Mouse (Mus musculus): ENCODE results near the gene Tspyl2. TPM values are rescaled to one million over a fixed set of nuclear protein-coding genes. Genes with fewer than 3 reads are reported as not detected.
"Not testable (repeated sequence)": the region's sequence is repeated elsewhere in the genome, so short reads cannot be mapped to it uniquely, and the experiment has no call there.

The Tspyl2 gene
- polyA plus RNA-seq, 1 experiment from 2014 or later = 17.8 TPM

- H3K4me3 ChIP-seq (ENCODE audit: low read length) = no peak overlapping the region
- no peak overlapping the region for H3K27ac ChIP-seq (ENCODE audit: low read length)
- H3K9ac ChIP-seq (ENCODE audit: low read length) = no peak overlapping the region
- H3K36me3 ChIP-seq (ENCODE audit: control insufficient read depth, insufficient read depth) = no peaks in the 10 kb centered on the region
- no peaks in the 10 kb centered on the region for H3K27me3 ChIP-seq (ENCODE audit: control insufficient read depth, insufficient read depth, low read length)
- H3K4me2 ChIP-seq (ENCODE audit: low read depth, low read length) = no peak overlapping the region
- no peaks in the 10 kb centered on the region for H3K4me1 ChIP-seq (ENCODE audit: control insufficient read depth, insufficient read depth, low read length)
- no peak for ATAC-seq (replicated peaks; ENCODE audit: extremely low read depth, insufficient read depth, low FRiP score)
- no peaks in the 10 kb centered on the region for H3K9me3 ChIP-seq (replicated peaks; ENCODE audit: control insufficient read depth, low read length)
- 68% methylated on average over 4 of the region's 4 CpGs for WGBS
These were observed 21.7 kb downstream of the Tspyl2 start for GRCm38 (mm10) chrX:152320535-152320934.

- Histone ChIP-seq H3K36me3 (ENCODE audit: control insufficient read depth, insufficient read depth) (no peaks in the 10 kb centered on the region), H3K9me3 (replicated peaks; ENCODE audit: control insufficient read depth, low read length) (no peaks in the 10 kb centered on the region), H3K4me3 (ENCODE audit: low read length) (no peak overlapping the region), H3K27ac (ENCODE audit: low read length) (no peak overlapping the region), H3K27me3 (ENCODE audit: control insufficient read depth, insufficient read depth, low read length) (peaks cover 10% of the 10 kb centered on the region; the same call in 1 of the 2 replicates), H3K4me1 (ENCODE audit: control insufficient read depth, insufficient read depth, low read length) (no peaks in the 10 kb centered on the region), H3K4me2 (ENCODE audit: low read depth, low read length) (no peak overlapping the region), H3K9ac (ENCODE audit: low read length) (no peak overlapping the region)
- WGBS = 38% methylated on average over 2 of the region's 2 CpGs
- no peak for ATAC-seq (replicated peaks; ENCODE audit: extremely low read depth, insufficient read depth, low FRiP score)
These were observed 34.3 kb downstream of the Tspyl2 start for GRCm38 (mm10) chrX:152307942-152308341.

- no peak overlapping the region for H3K4me2 ChIP-seq (ENCODE audit: low read depth, low read length)
- H3K4me1 ChIP-seq (ENCODE audit: control insufficient read depth, insufficient read depth, low read length) = no peaks in the 10 kb centered on the region
- H3K9me3 ChIP-seq (replicated peaks; ENCODE audit: control insufficient read depth, low read length) = no peaks in the 10 kb centered on the region
- H3K4me3 ChIP-seq (ENCODE audit: low read length) = no peak overlapping the region
- no peak overlapping the region for H3K27ac ChIP-seq (ENCODE audit: low read length)
- no peak overlapping the region for H3K9ac ChIP-seq (ENCODE audit: low read length)
- no peaks in the 10 kb centered on the region for H3K36me3 ChIP-seq (ENCODE audit: control insufficient read depth, insufficient read depth)
- no peak for ATAC-seq (replicated peaks; ENCODE audit: extremely low read depth, insufficient read depth, low FRiP score)
- H3K27me3 ChIP-seq (ENCODE audit: control insufficient read depth, insufficient read depth, low read length) = peaks cover 10% of the 10 kb centered on the region; the same call in 1 of the 2 replicates
These were observed 34.9 kb downstream of the Tspyl2 start for GRCm38 (mm10) chrX:152307371-152307770.

GRCm38 (mm10) chrX:152306224-152306623 is 36.0 kb downstream of the Tspyl2 start:
- Histone ChIP-seq H3K27ac (ENCODE audit: low read length) (no peak overlapping the region), H3K9me3 (replicated peaks; ENCODE audit: control insufficient read depth, low read length) (no peaks in the 10 kb centered on the region), H3K36me3 (ENCODE audit: control insufficient read depth, insufficient read depth) (no peaks in the 10 kb centered on the region), H3K4me1 (ENCODE audit: control insufficient read depth, insufficient read depth, low read length) (no peaks in the 10 kb centered on the region), H3K9ac (ENCODE audit: low read length) (no peak overlapping the region), H3K4me2 (ENCODE audit: low read depth, low read length) (no peak overlapping the region), H3K4me3 (ENCODE audit: low read length) (no peak overlapping the region), H3K27me3 (ENCODE audit: control insufficient read depth, insufficient read depth, low read length) (peaks cover 10% of the 10 kb centered on the region; the same call in 1 of the 2 replicates)
- no peak for ATAC-seq (replicated peaks; ENCODE audit: extremely low read depth, insufficient read depth, low FRiP score)
- 80% methylated on average over 2 of the region's 2 CpGs for WGBS

GRCm38 (mm10) chrX:152287026-152287425 is 55.2 kb downstream of the Tspyl2 start:
- H3K4me3 ChIP-seq (ENCODE audit: low read length); H3K4me2 ChIP-seq (ENCODE audit: low read depth, low read length); ATAC-seq (replicated peaks; ENCODE audit: extremely low read depth, insufficient read depth, low FRiP score); H3K36me3 ChIP-seq (ENCODE audit: control insufficient read depth, insufficient read depth); H3K4me1 ChIP-seq (ENCODE audit: control insufficient read depth, insufficient read depth, low read length); H3K9me3 ChIP-seq (replicated peaks; ENCODE audit: control insufficient read depth, low read length); H3K9ac ChIP-seq (ENCODE audit: low read length); H3K27ac ChIP-seq (ENCODE audit: low read length); H3K27me3 ChIP-seq (ENCODE audit: control insufficient read depth, insufficient read depth, low read length): not testable (repeated sequence)
- 59% methylated on average over 1 of the region's 1 CpGs for WGBS

Other genes starting within 250 kb of the Tspyl2 start
- 41.7 and 49.4 TPM in 2 replicates for gene Iqsec2, start 198.2 kb downstream of the Tspyl2 start, polyA plus RNA-seq (2015; fragmentation: Nextera tagmentation; extraction: Ambion mirVana)
- gene Kdm5c, start 109.4 kb downstream of the Tspyl2 start, polyA plus RNA-seq (2015; fragmentation: Nextera tagmentation; extraction: Ambion mirVana) = 32.4 and 33.9 TPM in 2 replicates
- 5.7 and 7.5 TPM in 2 replicates for gene Kantr, start 14.9 kb downstream of the Tspyl2 start, polyA plus RNA-seq (2015; fragmentation: Nextera tagmentation; extraction: Ambion mirVana)
- gene Gpr173, start 26.3 kb upstream of the Tspyl2 start, polyA plus RNA-seq (2015; fragmentation: Nextera tagmentation; extraction: Ambion mirVana) = 1.5 and 2.3 TPM in 2 replicates
- not detected in 2 replicates for gene Cldn34a, start 220.9 kb upstream of the Tspyl2 start, polyA plus RNA-seq (2015; fragmentation: Nextera tagmentation; extraction: Ambion mirVana)